Mouse (Mus musculus): Measurements from ENCODE around the gene St7.

St7 gene

DNA sequence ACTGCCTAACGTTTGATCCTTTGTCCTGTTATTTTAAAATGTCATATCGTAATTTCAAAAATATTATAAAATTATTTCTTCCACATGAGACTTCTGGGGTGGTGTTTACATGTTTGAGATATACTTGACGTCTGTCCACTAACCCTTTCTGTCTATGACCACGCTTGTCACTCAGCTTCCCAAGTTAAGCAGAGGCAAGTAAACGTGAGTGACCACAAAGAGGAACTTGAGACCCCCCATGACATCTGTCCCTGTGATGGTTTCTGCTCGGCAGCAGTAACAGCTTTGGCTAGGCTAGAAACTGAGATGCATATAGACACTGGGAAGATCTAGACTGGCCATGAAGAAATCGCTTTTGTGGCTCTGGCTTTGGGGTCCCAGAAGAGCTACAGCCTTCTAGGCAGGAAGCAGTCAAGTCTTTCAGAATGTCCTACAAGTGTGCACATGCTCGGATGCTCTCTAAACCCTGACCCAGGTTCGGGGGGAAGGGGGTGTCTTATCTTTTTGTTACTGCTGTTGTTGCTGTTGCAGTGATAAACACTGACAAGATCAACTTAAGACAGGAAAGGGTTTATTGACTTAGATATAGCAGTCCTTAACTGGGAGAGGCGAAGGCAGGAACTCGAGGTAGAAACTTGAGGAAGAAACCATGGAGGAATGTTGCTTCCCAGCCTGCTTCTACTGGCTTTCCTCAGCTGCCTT is 254.5 kb downstream of the St7 start:
- no peak for DNase-seq (ENCODE audit: extremely low spot score)

DNA sequence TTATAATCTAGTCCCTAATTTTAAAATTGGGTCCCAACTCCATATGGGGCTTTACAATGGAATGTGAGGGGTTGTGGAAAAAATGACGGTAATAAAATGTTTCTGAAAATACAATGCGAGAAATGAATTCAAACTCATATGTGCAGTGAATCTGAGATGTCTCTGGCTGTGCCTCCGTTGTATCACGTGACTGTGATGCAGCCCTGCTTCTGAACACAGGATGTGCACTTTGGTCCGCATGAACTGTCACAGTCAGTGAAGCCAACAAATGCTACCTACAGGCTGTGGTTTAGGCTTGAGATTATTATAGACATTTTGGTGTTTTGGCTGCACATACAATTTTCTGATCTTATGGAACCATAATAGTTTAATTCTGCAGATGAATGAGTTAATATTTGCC is 256.4 kb downstream of the St7 start:
- DNase-seq (ENCODE audit: extremely low spot score): no peak

DNA sequence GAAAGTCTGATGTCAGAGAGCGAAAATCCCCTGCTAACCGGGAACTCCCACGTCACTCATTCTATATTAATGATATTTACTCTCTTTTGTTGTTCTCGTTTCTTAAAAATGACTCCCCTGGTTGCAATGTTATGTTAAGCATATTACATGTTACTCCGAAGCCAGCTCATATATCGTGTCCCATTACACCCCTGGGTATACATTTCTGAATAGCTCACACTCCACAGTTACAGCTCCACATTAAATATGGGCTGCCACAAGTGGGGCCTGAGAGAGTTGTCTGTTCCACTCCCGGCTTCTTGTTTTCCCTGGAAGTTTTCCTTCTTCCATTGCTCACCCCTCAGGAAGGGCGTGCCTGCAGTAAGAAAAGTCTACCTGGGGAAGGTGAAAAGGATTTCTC is 259.0 kb downstream of the St7 start:
- DNase-seq (ENCODE audit: extremely low spot score): no peak

DNA sequence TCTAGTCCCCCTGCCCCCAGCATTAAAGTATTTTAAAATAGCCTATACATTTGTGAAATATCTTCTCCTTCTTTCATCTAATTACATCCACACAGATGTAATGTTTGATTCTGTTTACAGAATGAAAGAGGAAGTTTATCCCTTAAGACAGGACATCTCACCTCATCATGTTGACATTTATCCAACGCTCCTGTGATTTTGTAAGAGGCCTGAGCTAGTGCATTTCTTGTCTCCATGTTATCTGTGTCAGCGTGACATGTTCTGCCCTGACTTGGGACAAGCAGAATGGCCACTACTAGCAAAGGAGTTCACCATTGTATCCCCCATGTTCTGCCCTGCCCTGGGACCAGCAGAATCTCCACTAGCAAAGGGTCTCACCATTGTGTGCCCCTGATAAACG is 270.7 kb downstream of the St7 start:
- no peak for DNase-seq (ENCODE audit: extremely low spot score)

DNA sequence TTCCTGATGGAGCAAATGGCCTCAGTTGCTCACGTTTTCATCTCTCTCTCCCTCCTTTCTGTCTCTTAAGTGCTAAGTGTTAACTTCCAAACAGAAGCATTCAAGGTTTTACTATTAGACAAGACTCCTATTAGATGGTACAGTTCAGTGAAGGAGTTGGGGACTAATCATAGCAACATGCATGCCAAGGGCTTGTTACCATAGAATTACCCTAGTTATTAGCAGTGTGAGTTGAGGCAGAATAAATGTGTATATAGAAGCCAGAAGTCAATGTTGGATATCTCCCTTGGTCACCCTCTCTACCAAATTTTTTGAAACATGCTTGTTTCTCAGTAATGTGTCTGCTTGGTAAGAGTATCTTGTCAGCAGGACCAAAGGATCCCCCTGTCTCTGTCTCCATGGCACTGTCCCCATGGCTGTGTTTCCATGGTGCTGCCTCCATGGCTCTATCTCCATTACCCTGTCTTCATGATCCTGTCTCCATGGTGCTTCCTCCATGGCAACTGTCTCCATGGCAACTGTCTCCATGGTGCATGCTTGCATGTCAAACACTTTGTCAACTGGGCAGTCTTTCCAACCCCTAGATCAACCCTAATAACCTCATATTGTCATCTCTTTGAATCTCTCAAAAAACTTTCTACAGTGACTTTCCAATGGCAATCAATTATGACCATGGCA is 275.9 kb downstream of the St7 start:
- peak; percentile 69 for DNase-seq (ENCODE audit: extremely low spot score)

DNA sequence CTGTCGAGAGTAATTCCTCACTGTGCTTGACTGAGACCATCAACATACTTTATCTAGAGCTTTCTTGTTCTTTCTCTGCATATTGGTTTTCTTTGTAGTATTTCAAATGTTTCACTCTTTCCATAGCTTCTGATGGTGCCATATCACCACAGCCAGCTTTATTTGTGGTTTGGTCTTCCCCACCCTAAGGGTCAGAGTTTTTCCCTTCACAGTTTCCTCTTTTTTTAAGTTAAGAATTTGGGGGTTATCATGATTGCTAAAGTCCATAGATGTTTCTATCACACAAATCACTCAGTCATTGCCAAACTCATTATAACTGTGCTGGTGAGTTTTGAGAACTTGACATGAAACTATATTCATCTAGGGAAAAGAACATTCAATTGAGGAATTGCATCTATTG is 277.1 kb downstream of the St7 start:
- no peak for DNase-seq (ENCODE audit: extremely low spot score)

DNA sequence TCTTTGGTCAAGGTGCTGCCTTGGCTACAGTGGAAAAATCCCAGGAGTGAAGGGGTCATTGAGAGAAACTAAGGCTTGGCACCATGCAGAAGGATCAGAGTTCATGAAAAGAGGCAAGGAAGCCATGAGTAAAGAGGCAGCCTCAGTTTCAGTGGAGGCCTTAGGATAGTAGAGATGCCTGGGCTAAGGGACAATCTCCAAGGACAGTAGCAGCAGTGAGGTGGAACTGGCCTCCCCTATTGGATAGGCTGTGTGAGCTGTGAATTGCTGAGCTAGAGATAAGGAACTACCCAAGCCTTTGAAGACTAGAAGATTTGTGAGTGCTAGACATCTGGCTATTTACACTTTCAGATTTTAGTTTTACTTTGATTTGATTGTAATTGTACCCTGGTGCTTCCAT is 278.7 kb downstream of the St7 start:
- no peak for DNase-seq (ENCODE audit: extremely low spot score)

DNA sequence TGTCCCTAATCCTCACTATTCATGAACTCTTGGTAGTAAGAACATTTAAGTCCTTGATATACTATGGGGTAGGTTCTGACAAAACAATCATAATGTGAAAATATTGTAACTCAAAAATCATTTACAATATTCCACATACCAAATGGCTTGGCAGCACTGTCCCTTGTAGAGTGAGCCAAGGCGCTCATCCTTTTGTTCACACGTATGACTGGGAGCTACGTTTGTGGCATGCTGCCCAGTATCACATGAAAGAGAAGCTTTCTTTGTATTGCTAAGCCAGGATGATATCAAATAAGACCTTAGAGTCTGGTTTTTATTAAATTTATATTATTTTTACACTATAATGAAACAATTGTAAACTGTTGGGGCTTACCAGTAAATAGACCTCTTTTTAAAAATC is 281.7 kb downstream of the St7 start:
- DNase-seq (ENCODE audit: extremely low spot score): no peak

DNA sequence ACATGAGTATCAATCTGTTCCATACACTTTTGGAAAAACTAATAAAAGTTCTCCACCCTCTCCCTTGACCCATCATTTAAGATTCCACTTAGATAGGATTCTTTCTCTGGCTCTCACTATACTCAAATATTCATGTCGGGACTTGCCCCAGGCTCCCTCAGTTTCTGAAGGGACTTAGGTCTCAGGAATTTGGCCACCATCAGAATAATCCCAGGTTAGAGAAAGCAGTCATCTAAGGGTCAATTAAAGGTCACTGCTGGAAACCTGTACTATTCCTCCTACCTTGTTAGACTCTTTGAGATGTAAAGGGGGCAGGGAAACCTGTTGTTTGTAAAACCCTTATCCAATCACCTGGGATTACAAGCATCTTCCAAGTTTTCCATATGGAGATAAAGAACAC is 284.4 kb downstream of the St7 start:
- DNase-seq (ENCODE audit: extremely low spot score): no peak

DNA sequence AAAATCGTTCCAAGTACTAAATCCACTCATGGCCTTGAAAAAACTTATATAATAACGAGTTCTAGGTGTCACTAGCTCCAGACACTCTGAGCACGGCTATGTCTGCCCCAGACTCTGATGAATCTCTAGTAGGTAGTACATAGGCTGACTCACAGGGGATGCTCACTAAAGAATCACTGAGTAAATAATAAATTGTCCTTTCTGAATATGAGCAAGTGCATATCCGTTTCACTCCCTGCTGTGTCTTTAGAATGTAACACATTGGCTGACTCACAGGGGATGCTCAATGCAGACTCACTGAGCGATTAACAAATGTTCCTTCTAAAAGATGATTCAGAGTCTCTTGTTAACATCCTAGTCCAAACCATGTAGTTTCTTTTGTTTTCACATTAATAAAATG is 285.6 kb downstream of the St7 start:
- no peak for DNase-seq (ENCODE audit: extremely low spot score)

DNA sequence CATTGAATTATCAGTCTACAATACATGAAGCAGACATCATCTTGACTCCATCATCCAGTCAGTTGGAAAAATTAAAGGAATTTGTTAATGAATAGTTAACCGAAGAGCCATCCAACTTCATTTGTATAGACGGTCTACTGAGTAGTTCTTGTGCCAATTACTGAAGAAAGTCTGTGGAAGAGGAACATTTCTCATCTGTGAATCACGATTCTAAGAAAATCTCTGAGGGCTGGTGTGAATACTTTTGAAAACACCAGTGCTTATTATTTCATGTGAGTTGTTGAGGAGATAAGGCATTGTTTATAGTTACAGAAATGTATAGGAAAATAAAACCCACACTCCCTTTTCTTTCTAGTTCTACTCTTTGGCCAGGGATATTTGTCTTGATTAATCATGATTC is 286.1 kb downstream of the St7 start:
- no peak for DNase-seq (ENCODE audit: extremely low spot score)

DNA sequence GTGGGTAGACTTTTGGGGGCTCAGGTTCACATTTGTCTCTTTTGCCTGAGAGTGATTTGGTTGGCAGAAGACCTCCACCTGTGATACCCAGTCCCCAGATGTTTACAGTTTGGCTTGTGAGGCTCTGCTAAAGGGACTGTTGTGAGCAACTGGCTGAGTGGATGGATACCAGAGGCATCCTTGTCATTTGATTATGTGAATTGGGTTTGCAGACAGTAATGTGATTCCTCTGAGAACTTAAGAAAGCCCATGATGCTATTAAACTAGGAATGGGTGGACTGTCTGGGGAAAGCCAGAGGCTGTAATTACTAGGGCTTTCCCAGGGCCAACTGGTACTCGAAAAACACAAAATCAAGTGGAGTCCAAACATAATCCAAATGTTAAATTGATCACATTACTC is 286.6 kb downstream of the St7 start:
- DNase-seq (ENCODE audit: extremely low spot score): no peak

DNA sequence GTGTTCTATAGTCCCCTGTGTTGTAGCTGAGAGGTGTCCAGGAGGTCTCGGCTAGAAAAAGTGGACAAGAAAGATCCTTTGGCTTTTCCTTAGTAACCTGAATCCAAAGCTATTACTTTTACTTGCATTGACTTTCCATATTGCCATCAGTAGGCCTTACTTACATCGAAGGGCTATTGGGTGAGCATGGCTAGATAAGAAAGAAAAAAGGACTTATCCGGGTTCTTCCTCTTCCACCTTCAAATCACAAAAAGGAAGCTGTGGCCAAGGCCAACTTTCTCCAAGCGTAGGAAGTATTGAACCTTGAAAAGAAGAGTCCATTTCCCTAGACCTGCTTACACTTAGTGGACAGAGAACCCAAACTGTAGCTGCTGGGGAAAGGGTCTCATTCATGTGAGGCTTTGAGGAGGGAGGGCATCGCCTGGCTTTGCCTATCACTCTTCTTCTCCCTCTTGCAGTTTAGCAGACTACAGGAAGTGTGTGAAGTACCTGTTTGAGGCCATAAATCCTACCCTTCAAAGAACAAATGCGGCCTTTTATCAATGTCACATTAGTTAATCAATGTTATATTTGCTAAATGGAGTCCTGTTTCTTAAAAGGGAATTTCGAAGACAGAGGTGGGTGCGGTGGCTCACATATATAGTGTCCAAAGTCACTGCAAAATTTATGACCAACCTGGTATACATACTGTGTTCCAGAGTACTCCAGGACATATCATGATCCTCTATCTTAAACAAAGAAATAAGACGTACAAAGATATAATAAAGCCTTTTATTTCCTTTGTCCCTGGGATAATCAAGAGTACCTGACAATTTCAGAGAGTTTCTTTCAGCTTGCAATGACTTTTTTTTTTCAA is 297.7 kb downstream of the St7 start:
- no peak for DNase-seq (ENCODE audit: extremely low spot score)

DNA sequence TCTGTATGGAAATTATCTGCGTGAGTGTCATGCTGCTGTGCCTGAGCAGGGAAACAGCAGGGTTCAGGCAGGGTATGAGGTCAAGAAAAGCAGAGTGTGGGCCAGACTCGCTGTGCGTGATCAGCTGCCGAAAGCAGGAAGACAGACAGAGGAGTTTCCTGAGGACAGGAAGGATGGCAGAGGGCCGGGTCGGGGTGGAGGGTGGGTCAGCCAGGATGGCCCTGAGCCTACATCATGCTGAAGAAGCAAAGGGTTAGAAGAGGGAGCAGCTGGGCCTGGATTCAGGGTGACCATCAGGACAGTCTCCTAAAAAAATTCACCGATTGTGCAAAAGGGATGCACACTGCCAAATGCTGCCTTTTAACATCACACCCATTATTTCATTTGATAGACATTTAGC is 298.9 kb downstream of the St7 start:
- DNase-seq (ENCODE audit: extremely low spot score): no peak

Data from embryo, embryonic 9.5 days (tissue).